Mouse (Mus musculus) adrenal gland, adult (tissue): ENCODE results near the gene Nup37.

Source experiments
- DNase-seq, 2 experiments: peaks; one replicate each; pipeline ENCODE4 v3.0.0; 2022 to 2023; ENCODE audit warnings: low spot score in 1 of 2; ENCODE audit not compliant: inconsistent age in 2 of 2

The Nup37 gene

DNA sequence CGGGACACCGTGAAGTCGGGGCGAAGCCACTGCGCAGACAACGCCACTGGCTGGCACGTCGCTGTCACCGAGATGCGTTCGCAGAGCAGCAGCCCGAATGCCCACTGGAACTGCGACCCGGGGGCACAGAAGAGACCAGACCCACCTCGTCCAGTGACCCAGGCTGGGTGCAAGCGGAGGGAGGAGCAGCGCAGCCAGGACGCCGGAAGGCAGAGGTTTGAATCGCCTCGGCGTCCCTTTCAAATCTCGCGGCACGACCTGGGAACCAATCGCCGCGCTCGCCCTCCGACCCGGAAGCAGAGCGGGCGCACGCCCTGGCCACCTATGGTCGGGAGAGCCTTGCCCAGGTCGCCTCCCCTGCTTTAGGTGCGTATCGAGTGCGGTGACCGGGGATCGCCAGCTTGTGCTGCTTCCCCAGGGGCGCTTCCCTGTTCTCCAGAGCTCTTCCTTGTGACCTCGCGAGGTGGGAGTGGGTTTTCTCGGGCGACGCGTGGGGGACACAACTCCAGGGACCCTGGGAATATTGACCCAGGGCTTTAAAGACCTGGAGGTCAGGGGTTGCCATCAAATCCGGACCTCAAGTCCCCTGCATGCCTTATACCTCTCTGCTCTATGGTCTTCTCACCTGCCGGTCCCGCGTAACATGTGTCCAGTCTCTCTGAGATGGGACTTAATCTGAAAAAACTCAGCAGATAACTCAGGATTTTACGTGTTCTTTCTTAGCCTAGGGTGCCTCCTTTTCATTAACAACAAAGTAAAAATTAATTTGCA is at the start of gene Nup37, which contains the start of gene Parpbp:
Gene Nup37, plus strand, starts transcription at position 286 of the 771 bp plus-strand sequence.
Gene Parpbp, minus strand, starts transcription at position 235 of the 771 bp plus-strand sequence.
- DNase-seq, result peak; percentile 86 to 95

GRCm38 (mm10) chr10:88106169-88106568 is 40.6 kb upstream of the Nup37 start:
- DNase-seq, result no peak

DNA sequence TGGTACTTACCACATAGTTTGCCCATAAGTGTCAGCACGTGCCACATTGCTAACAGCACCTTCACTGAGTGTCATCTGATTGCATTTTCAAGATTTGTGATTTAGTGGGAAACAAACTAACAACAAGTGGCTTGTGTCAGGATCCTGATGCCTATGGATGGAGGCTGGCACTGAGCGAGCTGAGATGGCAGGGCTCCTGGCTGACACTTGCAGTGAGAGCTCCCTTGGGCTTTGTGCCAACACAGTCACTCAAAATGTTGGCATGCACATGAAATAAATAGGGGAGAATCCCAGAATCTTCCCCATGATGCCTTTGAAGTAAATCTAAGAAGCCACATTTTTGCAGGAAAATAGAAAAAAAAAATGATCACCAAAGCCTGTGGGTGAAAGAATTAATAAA is 33.5 kb upstream of the Nup37 start:
- peak in 1 of 2 experiments; percentile 33 for DNase-seq

- DNase-seq, result no peak
Observed at GRCm38 (mm10) chr10:88119721-88120120, 27.1 kb upstream of the Nup37 start.

DNA sequence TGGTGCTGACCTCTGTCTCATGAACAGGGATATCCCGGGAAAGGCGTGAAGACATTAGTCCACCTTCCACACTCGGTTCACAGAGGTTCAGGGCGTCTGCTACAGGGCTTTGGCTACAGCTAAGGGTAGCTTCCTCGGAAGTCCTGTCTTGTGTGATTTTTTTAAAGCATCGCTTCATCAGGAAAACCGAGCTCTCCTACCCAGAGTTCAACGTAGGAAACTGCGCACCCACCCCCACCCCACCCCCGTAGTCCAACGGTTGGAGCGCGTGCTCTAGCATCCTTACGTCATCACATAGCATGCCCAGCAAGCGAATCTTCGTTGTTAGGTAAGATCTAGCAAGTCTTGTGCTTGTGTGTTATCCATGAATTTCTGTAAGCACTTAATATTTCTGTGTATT is 11.2 kb upstream of the Nup37 start:
- no peak for DNase-seq

GRCm38 (mm10) chr10:88146187-88146586 is 605 bp upstream of the Nup37 start:
- no peak for DNase-seq

- no peak for DNase-seq
Observed at GRCm38 (mm10) chr10:88150381-88150780, 3.6 kb downstream of the Nup37 start.

DNA sequence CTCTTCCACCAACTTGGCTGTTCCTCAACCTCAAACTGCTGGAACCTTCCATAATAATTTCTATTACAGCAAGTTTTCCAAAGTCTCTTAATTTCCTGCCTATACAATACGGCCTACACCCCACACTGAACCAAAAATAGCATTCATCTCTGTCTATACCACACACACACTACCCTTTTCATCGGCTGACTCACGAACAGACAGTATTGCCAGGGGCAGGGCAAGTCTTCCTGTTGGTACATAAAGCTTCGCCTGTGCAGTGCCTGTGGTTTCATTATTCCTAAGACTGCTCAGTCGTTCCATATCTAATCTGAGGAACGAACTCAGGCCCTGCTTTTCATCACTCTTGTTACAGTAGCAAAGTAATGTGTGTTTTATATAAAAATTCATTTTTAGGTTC is 4.9 kb downstream of the Nup37 start:
- DNase-seq, result no peak

GRCm38 (mm10) chr10:88162096-88162495 is 15.3 kb downstream of the Nup37 start:
- no peak for DNase-seq

- DNase-seq, result no peak
Observed at GRCm38 (mm10) chr10:88162676-88163075, 15.9 kb downstream of the Nup37 start.

- peak in 1 of 2 experiments; percentile 26 for DNase-seq
Observed at GRCm38 (mm10) chr10:88166158-88166557, 19.4 kb downstream of the Nup37 start.

DNA sequence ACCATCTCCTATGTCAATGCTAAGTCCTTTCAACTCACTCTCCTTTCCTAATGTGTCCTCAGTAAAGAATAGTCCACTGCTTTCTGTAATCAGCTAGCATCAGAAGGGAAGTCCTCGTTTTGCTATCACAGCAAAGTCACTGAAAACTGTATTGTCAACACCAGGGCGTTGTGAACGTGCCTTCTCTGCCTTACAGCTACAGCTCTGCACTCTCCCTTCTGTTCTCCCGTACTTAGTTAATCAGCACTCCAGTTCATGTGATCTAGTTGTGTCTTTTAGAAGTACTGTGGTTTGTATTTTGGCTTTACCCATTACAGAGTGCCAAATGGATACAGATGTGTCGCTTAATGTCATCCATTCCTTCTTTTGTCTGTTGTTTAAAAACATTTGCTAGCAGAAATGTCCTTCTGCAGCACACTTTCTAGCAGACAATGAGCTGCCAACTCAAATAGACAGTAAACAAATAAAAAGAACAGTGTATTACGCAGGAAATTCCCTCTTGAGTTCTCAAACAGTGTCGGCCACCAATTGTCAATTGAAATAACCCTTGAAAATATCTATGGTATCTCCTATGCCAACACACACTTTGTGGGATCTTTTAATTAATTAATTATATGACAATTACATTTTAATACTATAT is 20.8 kb downstream of the Nup37 start:
- no peak for DNase-seq

DNA sequence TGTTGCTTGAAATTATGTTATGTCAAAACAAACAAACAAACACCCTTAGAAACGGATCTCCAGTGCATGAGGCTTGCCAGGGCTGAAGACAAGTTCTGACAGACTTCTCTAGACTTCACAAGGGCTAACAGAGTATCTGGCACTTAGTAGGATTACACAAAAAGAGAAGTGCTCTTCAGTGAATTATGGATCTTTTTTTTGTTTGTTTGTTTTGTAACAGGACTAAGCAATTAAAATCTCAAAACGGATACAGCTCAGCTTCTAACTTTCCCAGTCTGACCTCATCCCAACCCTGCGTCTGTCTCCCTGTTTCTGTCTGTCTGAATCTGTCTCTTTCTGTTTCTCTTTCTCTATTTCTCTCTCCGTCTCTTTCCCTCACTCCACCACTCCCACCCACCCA is 53.7 kb downstream of the Nup37 start:
- DNase-seq, result no peak

DNA sequence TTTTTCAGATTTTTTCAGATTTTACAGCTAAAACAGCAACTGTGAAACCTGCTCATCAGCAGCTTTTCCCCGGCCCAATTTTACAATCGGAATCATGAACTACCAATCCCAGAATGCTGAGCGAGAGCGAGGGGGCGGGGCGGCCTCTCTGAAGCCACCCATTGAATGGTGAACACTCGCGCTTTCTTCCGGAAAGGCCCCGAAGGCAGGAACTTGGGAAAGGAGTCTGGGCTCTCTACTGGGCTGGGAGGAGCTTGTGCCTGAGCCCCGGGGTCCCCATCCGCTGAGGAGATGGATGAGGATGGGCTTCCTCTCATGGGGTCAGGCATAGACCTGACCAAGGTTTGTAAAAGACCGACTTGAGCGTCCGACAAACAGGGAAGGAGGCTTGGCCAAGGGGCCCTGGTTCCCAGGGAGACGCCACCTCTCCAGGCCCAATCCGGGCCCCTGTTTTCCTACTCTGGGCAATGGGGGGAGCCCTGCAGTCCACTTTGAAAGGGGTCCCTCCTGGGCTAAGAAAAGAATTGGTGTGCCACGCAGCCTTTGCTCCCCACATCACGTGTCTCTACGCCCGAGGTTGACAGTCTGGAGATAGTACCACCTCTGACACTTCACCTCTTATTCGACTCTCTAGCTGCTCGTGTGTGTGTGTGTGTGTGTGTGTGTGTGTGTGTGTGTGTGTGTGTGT is 54.3 kb downstream of the Nup37 start, which contains the start of gene Washc3:
Gene Washc3, plus strand, starts transcription at position 143 of the 688 bp plus-strand sequence.
- peak; percentile 92 to 97 for DNase-seq

DNA sequence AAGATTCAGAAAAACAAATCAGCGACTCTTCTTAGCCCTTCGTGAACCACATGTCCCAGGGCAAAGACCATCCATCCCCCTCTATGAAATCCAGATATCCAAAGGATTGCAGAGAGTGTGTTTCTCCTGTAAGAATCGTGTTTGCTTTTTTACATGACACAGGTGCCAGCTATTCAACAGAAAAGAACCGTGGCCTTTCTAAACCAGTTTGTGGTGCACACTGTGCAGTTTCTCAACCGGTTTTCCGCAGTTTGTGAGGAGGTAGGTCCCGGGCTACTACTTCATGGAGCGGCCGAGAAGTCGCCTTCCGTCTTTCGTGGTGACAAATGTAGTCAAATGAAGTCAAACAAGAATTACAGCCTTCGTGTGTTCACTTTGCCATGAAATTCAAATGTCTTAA is 54.9 kb downstream of the Nup37 start:
- DNase-seq, result peak; percentile 16 to 37

GRCm38 (mm10) chr10:88202581-88202980 is 55.8 kb downstream of the Nup37 start:
- DNase-seq, result no peak

DNA sequence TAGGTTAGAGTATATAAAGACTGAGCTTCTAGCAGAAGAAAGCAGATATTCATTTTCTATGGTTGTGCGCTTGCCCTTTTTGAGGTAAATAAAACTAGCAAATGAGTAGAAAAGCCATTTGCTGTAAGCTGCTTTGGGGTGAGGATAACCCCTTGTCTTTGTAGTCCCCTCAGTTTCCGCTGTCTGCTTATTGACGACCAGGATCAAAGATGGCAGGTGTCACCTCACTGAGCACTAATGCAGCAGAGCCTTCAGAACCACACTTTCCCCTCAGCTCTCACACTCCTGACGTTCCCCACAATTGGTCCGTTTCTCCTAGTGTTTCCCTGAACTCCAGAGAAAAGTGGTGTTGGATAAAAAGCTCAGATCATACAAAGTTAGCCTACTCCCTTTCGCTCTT is 56.4 kb downstream of the Nup37 start:
- DNase-seq, result no peak

DNA sequence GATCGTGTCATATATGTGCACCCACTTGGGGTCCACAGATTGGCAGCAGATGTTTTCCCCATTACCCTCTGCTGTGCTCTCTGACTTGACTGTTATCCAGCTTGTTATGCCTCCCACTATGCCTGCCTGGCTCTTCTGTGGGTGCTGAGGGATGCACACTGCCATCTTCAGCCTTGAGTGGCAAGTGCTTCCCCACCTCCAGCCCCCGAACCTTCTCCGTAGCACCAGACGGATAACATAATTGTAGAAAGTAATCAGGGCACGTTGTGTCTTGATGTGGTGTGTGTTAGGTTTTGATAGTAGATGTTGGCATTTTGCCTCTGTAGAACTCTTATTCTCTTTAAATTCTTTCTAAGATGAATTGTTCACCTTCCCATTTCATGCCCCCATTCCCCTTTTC is 65.9 kb downstream of the Nup37 start:
- DNase-seq, result no peak

DNA sequence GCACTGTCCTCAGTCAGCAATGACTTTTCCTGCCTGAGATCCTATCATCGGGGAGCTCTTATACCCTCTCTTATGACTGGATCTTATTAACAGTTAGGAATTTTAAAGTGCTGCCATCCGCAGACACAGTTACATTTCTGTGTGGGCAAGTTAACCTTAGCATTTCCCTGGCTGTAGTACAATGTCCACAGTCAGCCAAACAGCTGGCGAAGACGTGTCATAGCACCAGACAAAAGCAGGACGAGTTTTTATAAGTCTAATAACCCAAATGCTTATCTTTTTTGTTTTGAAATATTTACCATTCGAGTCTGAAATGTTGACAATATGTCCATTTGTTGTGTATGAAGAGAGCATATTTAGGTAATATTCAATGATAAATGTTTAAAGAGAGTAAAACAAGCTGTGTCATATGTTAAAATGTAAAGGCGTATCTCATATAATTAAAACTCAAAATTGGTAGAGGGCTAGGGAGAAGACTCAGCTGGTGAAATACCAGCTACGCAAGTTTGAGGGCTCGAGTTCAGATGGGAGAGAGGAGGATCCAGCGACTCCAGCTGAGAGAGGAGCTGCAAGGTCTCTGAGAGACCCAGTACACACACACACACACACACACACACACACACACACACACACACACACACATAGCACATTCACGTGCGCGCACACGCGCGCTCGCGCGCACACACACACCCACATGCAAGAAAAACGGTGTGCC is 68.2 kb downstream of the Nup37 start:
- DNase-seq, result no peak

DNA sequence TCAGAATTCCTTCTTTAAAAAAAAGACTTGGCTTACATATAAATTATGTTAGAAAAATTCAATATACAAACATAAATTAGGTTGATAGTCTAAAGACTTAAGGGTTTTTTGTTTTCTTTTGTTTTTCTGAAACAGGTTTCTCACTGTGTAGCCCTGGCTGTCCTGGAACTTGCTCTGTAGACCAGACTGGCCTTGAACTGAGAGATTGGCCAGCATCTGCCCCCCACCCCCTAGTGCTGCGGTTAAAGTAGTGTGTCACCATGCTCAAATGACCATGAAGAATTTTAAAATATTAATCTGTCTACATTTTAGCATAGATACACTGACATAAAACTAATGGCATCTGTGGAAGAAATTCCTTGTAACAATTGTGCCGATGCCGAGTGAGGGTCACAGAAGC is 71.4 kb downstream of the Nup37 start:
- peak; percentile 40 to 68 for DNase-seq

GRCm38 (mm10) chr10:88221718-88222117 is 74.9 kb downstream of the Nup37 start:
- DNase-seq, result no peak
